In the genomic region with DNA sequence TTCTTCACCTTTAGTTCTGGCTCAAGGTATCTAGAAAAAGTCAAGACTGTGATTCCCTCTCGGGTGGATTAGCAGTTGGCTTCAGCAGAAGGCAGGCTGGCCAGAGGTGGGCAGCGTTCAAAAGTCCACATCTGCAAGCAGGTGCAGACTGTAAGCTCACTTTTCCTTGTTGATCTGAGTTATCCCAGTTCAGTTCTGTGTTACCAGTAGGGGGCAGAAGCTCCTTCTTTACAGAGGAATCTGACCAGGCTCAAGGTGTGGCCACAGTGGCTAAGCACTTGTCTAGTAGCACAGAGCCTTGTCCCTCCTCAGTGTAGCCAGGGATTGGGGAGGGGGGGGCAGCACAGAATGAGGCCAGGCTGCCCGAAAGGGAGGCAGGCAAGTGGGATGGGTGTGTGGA, we compare ENCODE assay signal across 8 mouse cellular contexts. TPM values are rescaled to one million over a fixed set of nuclear protein-coding genes. Genes with fewer than 3 reads are reported as not detected.
DNase-seq lines count a peak whose midpoint lies in the region; ATAC-seq and TF ChIP-seq lines count a peak whose summit lies in the region.

No protein-coding gene starts in this region.

- TF ChIP-seq EP300 in liver, postnatal 0 days (IDR thresholded peaks at IDR 0.05; ENCODE audit: low read depth): no peak

- no peak for TF ChIP-seq POLR2A in spleen, adult 2 months (IDR thresholded peaks at IDR 0.05; ENCODE audit: low read depth, low read length)

- H3K36me3 ChIP-seq in spleen, adult 2 months (ENCODE audit: control insufficient read depth, insufficient read depth, low read length): peaks cover 41% of the 10 kb centered on the region
- peaks cover 85% of the 10 kb centered on the region for H3K36me3 ChIP-seq in intestine, postnatal 0 days (ENCODE audit: control insufficient read depth, insufficient read depth)
- peaks cover 87% of the 10 kb centered on the region for H3K36me3 ChIP-seq in liver, postnatal 0 days (replicated peaks; ENCODE audit: insufficient read depth, low read length)

- no peaks in the 10 kb centered on the region for H3K27me3 ChIP-seq in spleen, adult 2 months (ENCODE audit: control insufficient read depth, insufficient read depth, low read length)
- H3K27me3 ChIP-seq in intestine, postnatal 0 days (replicated peaks; ENCODE audit: control insufficient read depth, insufficient read depth, low read length): no peaks in the 10 kb centered on the region
- no peaks in the 10 kb centered on the region for H3K27me3 ChIP-seq in liver, postnatal 0 days (ENCODE audit: insufficient read depth, low read length)

- peak; percentile 64 to 89 for DNase-seq in adrenal gland, adult (ENCODE audit: inconsistent age in 2 of 2, low spot score in 1 of 2)
- no peak for DNase-seq in adrenal gland, postnatal 25 days
- DNase-seq in spleen, adult 2 months (ENCODE audit: low read depth in 1 of 2, low spot score in 2 of 2): peak in 1 of 2 experiments; percentile 67
- no peak for DNase-seq in spleen, adult 12 weeks (ENCODE audit: low spot score)
- DNase-seq in embryo, embryonic 10.5 days (ENCODE audit: low spot score): peak; percentile 81
- DNase-seq in liver, postnatal 0 days: no peak
- DNase-seq in spleen, postnatal 4 days (ENCODE audit: low spot score in 2 of 2): peak; percentile 56 to 74

- H3K4me3 ChIP-seq in spleen, adult 2 months (ENCODE audit: extremely low read depth, insufficient read depth, insufficient read length): no peak overlapping the region
- H3K4me3 ChIP-seq in intestine, postnatal 0 days (ENCODE audit: low read depth, low read length): no peak overlapping the region
- no peak overlapping the region for H3K4me3 ChIP-seq in liver, postnatal 0 days (ENCODE audit: low read depth, low read length)

- no peak overlapping the region for H3K27ac ChIP-seq in spleen, adult 2 months (ENCODE audit: insufficient read depth, low read length)
- no peak overlapping the region for H3K27ac ChIP-seq in intestine, postnatal 0 days (ENCODE audit: low read depth, low read length)
- no peak overlapping the region for H3K27ac ChIP-seq in liver, postnatal 0 days (ENCODE audit: low read depth)

- no peaks in the 10 kb centered on the region for H3K9me3 ChIP-seq in intestine, postnatal 0 days (ENCODE audit: control insufficient read depth)
- H3K9me3 ChIP-seq in liver, postnatal 0 days (ENCODE audit: low read length): no peaks in the 10 kb centered on the region

- 65% methylated on average over 3 of the region's 3 CpGs for WGBS in spleen, adult 2 months
- WGBS in intestine, postnatal 0 days: 44% methylated on average over 3 of the region's 3 CpGs
- 49% methylated on average over 3 of the region's 3 CpGs for WGBS in liver, postnatal 0 days (ENCODE audit: insufficient replicate concordance)

- H3K4me1 ChIP-seq in spleen, adult 2 months (ENCODE audit: control insufficient read depth, insufficient read depth, insufficient read length): peaks cover 18% of the 10 kb centered on the region; the same call in 1 of the 2 replicates
- no peaks in the 10 kb centered on the region for H3K4me1 ChIP-seq in intestine, postnatal 0 days (replicated peaks; ENCODE audit: control insufficient read depth, insufficient read depth, low read length)
- H3K4me1 ChIP-seq in liver, postnatal 0 days (ENCODE audit: insufficient read depth): peaks cover 4% of the 10 kb centered on the region

- H3K4me2 ChIP-seq in intestine, postnatal 0 days (replicated peaks; ENCODE audit: low read depth): no peak overlapping the region
- H3K4me2 ChIP-seq in liver, postnatal 0 days (ENCODE audit: low read depth, low read length): no peak overlapping the region

- peak; percentile 45; the same call in 1 of the 2 replicates for TF ChIP-seq CTCF in spleen, adult 2 months (IDR thresholded peaks at IDR 0.05; ENCODE audit: extremely low read depth, insufficient read depth, insufficient read length, insufficient replicate concordance)
- TF ChIP-seq CTCF in intestine, postnatal 0 days (IDR thresholded peaks at IDR 0.05; ENCODE audit: low read depth): peak; percentile 88
- TF ChIP-seq CTCF in liver, postnatal 0 days (IDR thresholded peaks at IDR 0.05; ENCODE audit: low read depth): peak; percentile 78

- ATAC-seq in intestine, postnatal 0 days: peak; percentile 59
- ATAC-seq in liver, postnatal 0 days: peak; percentile 24; the same call in 1 of the 2 replicates

- no peak overlapping the region for H3K9ac ChIP-seq in intestine, postnatal 0 days (ENCODE audit: low read depth, low read length)
- no peak overlapping the region for H3K9ac ChIP-seq in liver, postnatal 0 days (replicated peaks)

RNA-seq across cellular contexts. Expression of a gene that starts 22.4 kb away (rescaled TPM):
- total RNA-seq in adrenal gland, postnatal 25 days (2021): 36.4 and 46.0 TPM in 2 replicates
- polyA plus RNA-seq in spleen, adult 2 months (2012; rRNA removed): 118 and 259 TPM in 2 replicates
- 11.8 and 12.2 TPM in 2 replicates for polyA plus RNA-seq in intestine, postnatal 0 days (2015; fragmentation: Nextera tagmentation; extraction: Ambion mirVana)
- polyA plus RNA-seq in liver, postnatal 0 days (2015; fragmentation: Nextera tagmentation; extraction: Ambion mirVana): 9.0 and 9.1 TPM in 2 replicates

RNA-seq across cellular contexts. Expression of a gene that starts 33.7 kb away (rescaled TPM):
- total RNA-seq in adrenal gland, postnatal 25 days (2021): 6.2 and 8.8 TPM in 2 replicates
- 5.1 and 5.9 TPM in 2 replicates for polyA plus RNA-seq in spleen, adult 2 months (2012; rRNA removed)
- 65.0 and 66.5 TPM in 2 replicates for polyA plus RNA-seq in intestine, postnatal 0 days (2015; fragmentation: Nextera tagmentation; extraction: Ambion mirVana)
- 4.8 and 5.7 TPM in 2 replicates for polyA plus RNA-seq in liver, postnatal 0 days (2015; fragmentation: Nextera tagmentation; extraction: Ambion mirVana)

Comparison
In these comparisons a context has a peak if more than half of its experiments do, and no peak if none do; other contexts are left out.
1. DNase-seq: peak in adrenal gland, adult (2 of 2), embryo, embryonic 10.5 days (single experiment) and spleen, postnatal 4 days (2 of 2); none in adrenal gland, postnatal 25 days (single experiment), spleen, adult 12 weeks (single experiment) and liver, postnatal 0 days (single experiment).
2. Peak in every context shown above with its lines, with median percentiles within 50 percentile points of each other: CTCF ChIP-seq.